Mouse (Mus musculus) megakaryocyte, embryonic 14.5 days (primary cell): ENCODE results near the gene Zfp324.

ENCODE experiments used
- FLI1 ChIP-seq: IDR thresholded peaks from 2 replicates; pipeline ENCODE4 v1.6.1; 2012; ENCODE audit warnings: low read length, inconsistent platforms, mixed read lengths
- GATA1 ChIP-seq: IDR thresholded peaks from 3 replicates; pipeline ENCODE4 v1.6.1; 2012; ENCODE audit warnings: mixed read lengths, low read length, inconsistent platforms, borderline replicate concordance

DNA sequence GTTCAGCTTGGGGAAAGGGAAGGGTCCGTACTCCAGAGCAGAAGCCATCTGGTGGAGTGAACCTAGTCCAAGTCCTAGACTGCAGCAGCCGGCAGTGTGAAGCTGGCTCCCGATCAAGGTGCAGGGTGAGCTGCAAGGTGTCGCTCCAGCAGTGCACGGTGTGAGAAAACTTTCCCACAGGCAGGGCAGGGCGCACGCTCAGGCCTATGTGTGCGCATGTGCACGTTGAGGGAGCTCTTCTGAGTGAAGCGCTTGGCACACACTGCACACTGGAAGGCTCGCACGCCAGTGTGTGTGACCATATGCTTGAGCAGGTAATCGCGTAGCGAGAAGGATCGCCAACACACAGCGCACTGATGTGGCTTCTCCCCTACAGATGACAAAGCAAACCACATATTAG lies 40.4 kb downstream of the Zfp324 start:
- TF ChIP-seq GATA1 (no peak), FLI1 (no peak)
